Mouse (Mus musculus) erythroblast, embryonic 14.5 days (primary cell): ENCODE measurements around the gene Atp5e.

Experiments used
- GATA1 ChIP-seq: IDR thresholded peaks from 2 replicates; pipeline ENCODE4 v1.6.1; 2012; ENCODE audit warnings: low read length, inconsistent platforms, mixed read lengths
- TAL1 ChIP-seq: IDR thresholded peaks from 3 replicates; pipeline ENCODE4 v1.6.1; 2012; ENCODE audit warnings: low read length, inconsistent platforms, mixed read lengths

DNA sequence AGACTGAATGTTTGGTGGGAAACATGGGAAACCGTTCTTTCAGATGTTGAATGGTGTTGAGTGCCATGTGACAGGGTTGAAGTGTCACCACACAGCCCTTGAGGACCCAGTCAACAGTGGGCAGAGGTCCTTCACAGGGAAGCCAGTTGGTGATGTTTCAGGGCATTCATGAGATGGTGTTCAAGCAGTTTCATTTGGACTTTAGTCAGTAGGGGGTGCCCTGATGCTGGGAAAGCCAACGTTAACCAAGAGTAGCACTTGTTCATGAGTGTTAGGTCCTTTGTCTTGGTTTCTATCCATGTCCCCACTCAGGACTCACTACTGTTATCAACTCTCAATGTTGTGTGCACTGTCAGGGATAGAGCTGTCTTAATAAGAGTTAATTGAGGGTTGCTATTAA is 29.0 kb upstream of the Atp5e start:
- no peak for TF ChIP-seq TAL1
- TF ChIP-seq GATA1, result no peak
